Mouse (Mus musculus) left cerebral cortex, adult 18-20 months (tissue): ENCODE measurements around the gene Mast4. TPM values are rescaled to one million over a fixed set of nuclear protein-coding genes. Genes with fewer than 3 reads are reported as not detected.
A peak's percentile ranks its signal among the peaks of the same experiment; 100 is the strongest.

Source experiments
- DNase-seq, 2 experiments: peaks; one replicate each; pipeline ENCODE4 v3.0.0; 2021 to 2022; ENCODE audit warnings: low spot score in 2 of 2, mixed read lengths in 1 of 2
- total RNA-seq, 2 experiments: library from RNA; stranded (reverse); gene quantifications; 2 replicates each; pipeline ENCODE4 v1.2.3; 2021

Mast4 gene
- total RNA-seq, 2 experiments from 2014 or later = 49.8 to 50.2 TPM

DNA sequence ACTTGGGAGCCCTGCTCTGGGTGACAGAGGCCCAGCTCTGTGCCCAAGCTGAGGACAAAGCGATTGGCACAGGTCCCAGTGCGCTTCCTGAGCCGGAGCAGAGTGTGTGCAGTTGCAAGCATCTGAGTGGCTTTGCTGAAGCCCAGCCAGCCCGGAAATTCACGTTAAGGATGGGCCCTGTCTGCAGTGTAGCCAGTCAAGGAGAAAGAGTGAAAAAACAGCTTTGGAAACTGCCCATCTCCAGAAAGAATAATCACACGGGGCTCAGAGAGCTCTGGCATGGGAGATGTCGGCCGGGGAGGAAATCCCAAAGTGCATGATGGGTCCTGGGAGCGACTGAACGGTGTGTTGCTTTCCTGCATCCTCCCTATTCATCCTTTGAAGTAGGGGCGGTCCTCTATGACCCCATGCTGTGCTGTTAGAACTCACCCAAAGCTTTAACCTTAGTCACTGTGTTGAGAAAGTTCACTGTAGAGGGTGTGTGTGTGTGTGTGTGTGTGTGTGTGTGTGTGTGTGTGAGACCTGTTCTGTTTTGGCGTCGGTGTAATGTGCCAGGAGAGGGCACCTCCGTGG lies 635.5 kb downstream of the Mast4 start:
- peak; percentile 39 to 48 for DNase-seq

DNA sequence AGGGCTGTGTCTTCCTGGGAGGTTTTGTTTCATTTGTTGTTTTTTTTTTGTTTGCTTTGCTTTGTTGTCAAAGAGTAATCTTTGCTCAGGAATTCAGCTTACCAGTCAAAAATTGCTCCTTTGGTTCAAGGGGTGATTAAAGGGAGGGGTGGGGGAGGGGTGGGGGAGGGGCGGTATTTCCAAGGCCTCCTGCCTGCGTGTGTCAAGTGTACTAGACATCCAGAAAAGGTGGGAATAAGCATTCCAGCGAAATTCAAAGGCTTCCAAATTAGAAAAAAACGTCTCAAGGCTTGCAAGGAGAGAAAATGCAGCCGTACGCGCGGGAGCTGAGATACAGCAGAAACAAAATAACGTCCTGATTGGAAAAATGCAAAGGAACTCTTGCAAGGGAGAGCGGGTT lies 636.0 kb downstream of the Mast4 start:
- DNase-seq = no peak

DNA sequence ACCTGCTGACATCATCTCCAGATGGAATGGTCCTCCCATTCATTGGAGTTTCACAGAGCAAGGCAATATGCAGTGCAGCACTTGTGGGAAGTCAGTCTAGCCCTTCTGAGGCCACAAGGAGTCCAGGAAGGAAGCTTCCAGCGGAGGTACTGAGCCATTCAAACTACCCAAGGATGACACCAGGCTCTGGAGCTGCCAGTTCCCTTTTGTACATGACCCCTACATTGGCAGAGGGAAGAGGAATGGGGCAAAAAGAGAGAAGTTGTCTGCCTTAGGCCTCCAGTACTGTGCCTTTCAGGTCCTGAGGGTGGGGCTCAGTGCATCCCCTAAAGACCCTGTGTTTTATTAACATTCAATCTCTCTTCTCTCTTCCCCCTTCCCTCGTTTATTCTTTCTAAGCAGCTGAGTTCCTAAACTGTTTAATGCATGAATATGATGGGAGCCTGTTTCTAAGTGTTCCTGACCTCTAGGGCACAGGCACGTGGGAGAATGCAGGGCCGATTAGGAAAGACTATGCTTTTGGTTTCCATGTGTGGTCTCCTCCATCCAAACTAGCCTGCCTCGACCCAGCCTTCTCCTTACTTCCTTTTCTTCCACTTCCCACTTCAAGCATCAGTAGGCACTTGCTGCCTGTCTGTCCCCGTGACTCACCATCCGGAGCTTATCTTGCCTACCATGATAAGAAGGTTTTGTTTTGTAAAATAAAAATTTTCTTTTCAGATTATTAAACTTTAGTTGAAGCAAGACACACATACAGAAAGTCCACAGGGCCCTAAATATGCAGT lies 639.0 kb downstream of the Mast4 start:
- DNase-seq = no peak

DNA sequence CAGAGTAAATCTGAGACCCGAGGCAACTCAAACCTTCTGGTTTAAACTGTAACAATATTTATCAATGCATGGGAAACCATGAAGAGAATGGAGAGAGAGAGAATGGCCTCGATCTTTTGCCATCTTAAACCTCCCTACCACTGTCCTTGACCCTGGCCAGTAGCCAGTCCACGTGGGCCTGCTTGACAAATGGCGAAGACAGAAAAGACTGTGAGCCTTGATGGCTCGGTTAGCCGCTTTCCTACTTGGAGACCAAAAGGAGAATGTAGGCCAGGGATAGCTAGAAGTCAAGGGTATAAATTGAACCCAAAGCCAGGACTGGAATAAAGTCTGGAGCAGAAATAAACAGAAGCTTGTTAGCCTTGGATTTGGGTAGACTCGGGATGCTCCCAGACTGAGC lies 640.1 kb downstream of the Mast4 start:
- no peak for DNase-seq

DNA sequence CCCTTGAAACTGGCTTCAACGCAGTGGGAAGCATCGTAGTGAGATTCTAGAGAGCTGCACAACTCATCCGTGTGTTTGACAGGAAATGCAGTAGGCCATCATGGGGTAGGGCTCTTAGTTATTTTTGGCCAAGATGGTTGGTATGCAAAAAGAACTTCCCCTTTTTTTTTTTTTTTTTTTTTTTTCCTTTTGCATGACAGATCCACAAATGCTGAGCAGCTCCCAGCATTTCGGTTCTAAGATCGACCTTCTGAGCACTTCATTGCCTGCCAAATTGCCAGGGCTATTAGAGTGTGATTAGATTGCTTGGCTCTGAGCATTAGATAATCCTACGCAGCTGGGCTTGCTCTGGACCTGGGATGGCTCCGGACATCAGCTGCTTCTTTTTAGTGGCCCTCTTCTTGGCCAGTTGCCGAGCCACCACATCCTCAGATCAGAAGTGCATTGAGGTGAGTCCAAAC lies 640.9 kb downstream of the Mast4 start, which contains the start of gene Cd180:
TSS of gene Cd180 (plus strand) at position 218 of the 461 bp plus-strand sequence.
- no peak for DNase-seq

DNA sequence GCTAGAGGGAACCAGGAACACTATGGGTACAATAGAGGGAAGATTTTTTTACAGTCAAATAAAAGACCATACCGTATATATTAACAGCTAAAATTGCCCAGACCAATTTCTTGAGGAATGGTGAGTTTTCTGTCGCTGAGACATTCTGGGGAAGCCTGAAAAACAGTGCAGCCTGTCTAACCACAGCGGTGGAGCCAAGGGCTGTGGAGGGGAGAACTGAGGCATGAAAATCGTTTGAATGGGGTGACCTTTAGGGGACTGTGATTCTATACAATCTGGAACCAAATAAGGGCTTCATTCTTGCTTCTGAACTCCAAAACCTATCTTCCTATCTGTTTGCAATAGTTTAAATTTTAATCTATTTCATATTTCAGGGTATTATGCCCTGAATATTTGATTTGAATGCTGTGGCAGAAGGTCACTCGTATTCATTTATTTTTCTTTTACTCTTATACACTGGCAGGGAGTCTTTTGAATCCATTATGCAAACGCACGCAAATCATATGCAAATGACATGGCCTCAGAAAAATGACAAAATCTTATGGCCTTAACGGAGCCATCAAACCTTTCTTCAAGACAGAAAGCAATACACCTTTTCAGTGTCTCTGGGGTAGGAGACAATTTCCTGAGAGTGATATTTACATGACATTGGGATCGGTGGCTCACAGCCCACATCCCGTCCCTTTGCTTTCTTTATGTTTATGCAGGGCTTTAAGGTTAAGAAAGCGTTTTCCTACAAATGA lies 642.7 kb downstream of the Mast4 start:
- no peak for DNase-seq

DNA sequence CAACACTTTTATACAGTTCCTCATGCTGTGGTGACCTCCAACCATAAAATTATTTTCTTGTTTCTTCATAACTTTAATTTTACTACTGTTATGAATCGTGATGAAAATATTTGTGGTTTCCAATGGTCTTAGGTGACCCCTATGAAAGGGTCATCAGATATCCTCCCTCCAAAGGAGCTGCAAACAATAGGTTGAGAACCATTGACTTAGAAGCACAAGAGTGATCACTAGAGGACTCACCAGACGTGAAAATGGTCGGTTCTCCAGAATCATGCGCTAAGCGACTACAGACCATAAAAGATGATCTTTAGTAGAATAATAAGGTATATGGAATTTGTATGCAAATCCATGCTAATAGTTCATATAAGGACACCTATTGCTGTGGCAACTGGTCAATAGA lies 644.1 kb downstream of the Mast4 start:
- no peak for DNase-seq

DNA sequence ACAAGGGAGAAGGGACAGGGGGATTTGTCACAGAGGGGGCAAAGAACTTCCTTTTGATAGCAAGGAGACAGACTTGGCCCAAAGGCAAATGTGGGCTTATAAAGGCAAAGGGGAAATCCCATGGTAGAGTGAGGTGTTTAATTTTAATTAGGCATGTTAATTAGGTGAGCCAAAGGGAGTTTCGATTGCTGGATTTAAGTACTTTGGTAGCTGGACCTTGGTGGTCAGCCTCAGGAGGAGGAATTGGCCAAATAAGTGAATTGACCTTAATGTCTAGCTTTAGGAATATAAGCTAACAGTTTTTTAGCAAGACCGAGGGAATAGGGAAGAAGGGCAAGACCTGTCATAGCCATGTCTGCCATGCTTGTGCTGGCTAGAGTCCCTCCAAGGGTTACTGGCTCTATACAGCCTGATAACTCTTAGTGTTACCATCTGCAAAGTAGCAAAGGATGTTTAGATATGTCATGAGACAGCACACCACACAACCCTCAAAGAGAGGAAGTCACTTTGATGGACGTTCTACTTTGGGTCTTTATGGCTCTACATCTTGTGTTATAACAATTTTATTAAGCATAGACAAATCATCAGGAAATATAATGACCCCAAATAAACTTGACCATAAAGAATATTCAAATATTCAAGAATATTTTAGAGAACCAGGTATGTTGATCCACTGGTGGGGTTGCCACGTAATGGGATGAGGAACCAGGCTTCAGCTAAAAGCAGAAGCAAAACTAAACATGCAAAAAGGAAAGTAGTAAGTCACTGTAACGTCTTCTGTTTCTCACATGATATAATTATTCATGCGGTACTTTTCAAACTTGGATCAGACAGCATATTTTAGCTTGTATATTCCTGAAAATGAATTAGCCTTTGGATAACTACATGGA lies 644.9 kb downstream of the Mast4 start:
- DNase-seq = no peak

DNA sequence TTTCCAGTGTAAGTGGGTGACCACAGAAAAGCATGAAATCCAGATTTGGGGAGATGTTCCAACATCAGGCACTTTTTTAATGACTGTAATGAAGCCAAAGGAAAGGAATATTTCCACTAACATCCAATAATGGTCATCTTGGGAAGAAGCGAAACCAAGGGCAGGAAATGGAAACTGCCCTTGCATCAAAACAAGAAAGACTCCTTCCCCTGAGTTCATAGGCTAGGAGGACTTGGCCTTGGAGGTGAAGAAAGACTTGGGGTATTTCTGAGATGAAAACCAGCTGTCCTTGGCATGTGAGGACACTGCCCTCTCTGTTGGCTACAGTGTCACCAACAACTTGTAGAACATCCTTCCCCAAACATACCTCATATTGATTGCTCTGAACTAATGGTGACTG lies 646.2 kb downstream of the Mast4 start:
- DNase-seq = no peak

DNA sequence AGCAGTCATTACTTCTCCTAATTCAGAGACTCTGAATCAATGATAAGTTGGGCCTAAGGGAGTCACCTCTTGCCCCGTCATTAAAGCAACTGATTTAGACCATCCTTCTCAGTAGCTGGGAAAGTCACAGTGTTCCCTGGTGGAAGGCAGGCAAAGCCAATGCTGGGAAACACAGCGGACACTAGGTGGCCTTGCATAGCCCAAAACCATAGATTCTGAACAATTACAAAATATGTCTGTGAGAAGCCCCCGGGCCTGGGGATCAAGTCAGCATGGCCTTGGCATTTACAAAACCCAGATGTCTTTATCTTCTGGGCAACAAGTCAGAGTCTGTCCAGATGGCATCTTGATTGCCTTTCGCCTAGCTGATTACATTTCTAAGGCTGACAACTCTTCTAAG lies 649.4 kb downstream of the Mast4 start:
- DNase-seq = no peak
